Mouse (Mus musculus): ENCODE measurements at regions not wholly inside any gene's neighbourhood (a gene's known extent, or its start where the extent isn't known, plus 50 kb on each side); places are given as distances from the start of the nearest gene placed in this dataset.
A peak's percentile ranks its signal among the peaks of the same experiment; 100 is the strongest.

GRCm38 (mm10) chr14:72865531-72865930 lies 155.7 kb upstream of the Fndc3a start:
- Histone ChIP-seq H3K27me3 (replicated peaks) (no peaks in the 10 kb centered on the region), H3K9ac (ENCODE audit: insufficient read depth, low read depth) (no peak overlapping the region), H3K4me1 (ENCODE audit: control insufficient read depth in 1 of 2, insufficient read depth in 2 of 2) (peaks cover 16 to 49% of the 10 kb centered on the region in 2 experiments; a peak in 3 of 4 replicates), H3K27ac (ENCODE audit: insufficient read depth, low read depth) (peak overlapping the region; percentile 89), H3K36me3 (replicated peaks in 1 of 2; ENCODE audit: control insufficient read depth in 1 of 2, insufficient read depth in 1 of 2, low read length in 1 of 2) (no peaks in the 10 kb centered on the region), H3K4me2 (ENCODE audit: insufficient read depth, low read depth, poor library complexity, severe bottlenecking) (no peak overlapping the region), H3K79me2 (replicated peaks; ENCODE audit: control insufficient read depth, extremely low read depth, insufficient read depth, poor library complexity, severe bottlenecking) (no peaks in the 10 kb centered on the region), H3K9me3 (replicated peaks; ENCODE audit: low read length) (peaks cover 4% of the 10 kb centered on the region), H3K4me3 (replicated peaks in 1 of 3; ENCODE audit: low read depth in 2 of 3, low read length in 2 of 3, poor library complexity in 1 of 3) (no peak overlapping the region)
- dilution Hi-C loops (cut with MboI; ENCODE audit: extremely low pct_ligation_motif_present, extremely low pct_unique_long_range_greater_than_20kb, low sequenced_read_pairs): no loop called here
- in situ Hi-C loops (cut with MboI; ENCODE audit: low pct_ligation_motif_present, low pct_unique_long_range_greater_than_20kb, low sequenced_read_pairs): no loop called here
- no peak for DNase-seq (ENCODE audit: extremely low read depth)
- no peak for TF ChIP-seq JUN (IDR thresholded peaks at IDR 0.05; ENCODE audit: insufficient read depth, low read depth, low read length)
- no peak for TF ChIP-seq TCF12 (IDR thresholded peaks at IDR 0.05; ENCODE audit: low read depth, low read length)
- TF ChIP-seq IRF4 (IDR thresholded peaks at IDR 0.05; ENCODE audit: low read depth, low read length): no peak
- TF ChIP-seq SMC3 (IDR thresholded peaks at IDR 0.05; ENCODE audit: low read depth, low read length): no peak
- TF ChIP-seq ZNF384 (IDR thresholded peaks at IDR 0.05; ENCODE audit: low read depth, low read length): no peak
- TF ChIP-seq ZKSCAN1 (IDR thresholded peaks at IDR 0.05; ENCODE audit: borderline replicate concordance, low read depth, low read length): no peak
- no peak for TF ChIP-seq TBP (conservative IDR thresholded peaks at IDR 0.05; ENCODE audit: low read depth, low read length)
- TF ChIP-seq USF1 (IDR thresholded peaks at IDR 0.05; ENCODE audit: low read depth, low read length): no peak

DNA sequence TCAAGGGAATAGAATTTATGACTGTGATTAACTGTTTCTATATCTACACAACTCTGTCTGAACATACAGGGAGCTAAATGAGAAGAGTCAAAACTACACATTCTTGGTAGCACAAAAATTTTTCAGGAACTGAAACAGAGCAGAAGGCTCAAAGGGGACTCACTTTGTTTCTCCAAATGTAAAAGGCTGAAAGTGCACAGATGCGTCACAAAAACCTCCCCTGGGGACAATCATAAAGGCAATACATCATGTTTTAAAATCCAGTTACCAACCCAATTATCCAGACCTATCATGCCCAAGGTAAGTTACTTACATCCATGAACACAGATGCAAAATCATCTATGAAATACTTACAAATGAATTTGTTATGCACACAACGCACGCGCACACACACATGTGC lies 155.0 kb upstream of the Fndc3a start:
- Histone ChIP-seq H3K79me2 (replicated peaks; ENCODE audit: control insufficient read depth, extremely low read depth, insufficient read depth, poor library complexity, severe bottlenecking) (no peaks in the 10 kb centered on the region), H3K9ac (ENCODE audit: insufficient read depth, low read depth) (peak overlapping the region; percentile 80; the same call in 1 of the 2 replicates), H3K4me2 (ENCODE audit: insufficient read depth, low read depth, poor library complexity, severe bottlenecking) (0 out of 2 replicates have a peak overlapping the region, but pooled peaks have one; percentile 7), H3K4me3 (replicated peaks in 1 of 3; ENCODE audit: low read depth in 2 of 3, low read length in 2 of 3, poor library complexity in 1 of 3) (no peak overlapping the region), H3K9me3 (replicated peaks; ENCODE audit: low read length) (peaks cover 4% of the 10 kb centered on the region), H3K27ac (ENCODE audit: insufficient read depth, low read depth) (peak overlapping the region; percentile 99), H3K4me1 (ENCODE audit: control insufficient read depth in 1 of 2, insufficient read depth in 2 of 2) (peaks cover 16 to 47% of the 10 kb centered on the region in 2 experiments; a peak in 3 of 4 replicates), H3K36me3 (replicated peaks in 1 of 2; ENCODE audit: control insufficient read depth in 1 of 2, insufficient read depth in 1 of 2, low read length in 1 of 2) (no peaks in the 10 kb centered on the region), H3K27me3 (replicated peaks) (no peaks in the 10 kb centered on the region)
- in situ Hi-C loops (cut with MboI; ENCODE audit: low pct_ligation_motif_present, low pct_unique_long_range_greater_than_20kb, low sequenced_read_pairs): loop anchor here (5.0 kb wide), 1 partner anchor 52 kb away; no protein-coding TSS in a partner anchor
- dilution Hi-C loops (cut with MboI; ENCODE audit: extremely low pct_ligation_motif_present, extremely low pct_unique_long_range_greater_than_20kb, low sequenced_read_pairs): no loop called here
- DNase-seq (ENCODE audit: extremely low read depth): peak; percentile 94
- TF ChIP-seq MEF2A (IDR thresholded peaks at IDR 0.05; ENCODE audit: borderline replicate concordance, low read depth, low read length) (peak; percentile 94), NELFE (IDR thresholded peaks at IDR 0.05; ENCODE audit: low read depth, low read length) (no peak), MXI1 (IDR thresholded peaks at IDR 0.05; ENCODE audit: low read depth, low read length) (peak; percentile 74; the same call in 1 of the 2 replicates), CHD2 (IDR thresholded peaks at IDR 0.05; ENCODE audit: low read length) (peak; percentile 81), JUND (conservative IDR thresholded peaks at IDR 0.05; ENCODE audit: low read depth, low read length) (peak; percentile 89), ZKSCAN1 (IDR thresholded peaks at IDR 0.05; ENCODE audit: borderline replicate concordance, low read depth, low read length) (no peak), USF2 (conservative IDR thresholded peaks at IDR 0.05; ENCODE audit: low read depth, low read length) (no peak; the same call in 1 of the 2 replicates), E2F4 (IDR thresholded peaks at IDR 0.05; ENCODE audit: insufficient replicate concordance, low read depth, low read length) (0 out of 2 replicates have a peak, but pooled peaks have one; percentile 51), HCFC1 (IDR thresholded peaks at IDR 0.05; ENCODE audit: low read depth, low read length) (peak; percentile 47; the same call in 1 of the 2 replicates), MAFK (IDR thresholded peaks at IDR 0.05; ENCODE audit: insufficient replicate concordance, low read length) (peak; percentile 68; the same call in 1 of the 2 replicates), ELF1 (IDR thresholded peaks at IDR 0.05; ENCODE audit: low read depth, low read length) (peak; percentile 24; the same call in 1 of the 2 replicates), IRF4 (IDR thresholded peaks at IDR 0.05; ENCODE audit: low read depth, low read length) (peak; percentile 98), ETS1 (conservative IDR thresholded peaks at IDR 0.05; ENCODE audit: low read depth, low read length) (peak; percentile 93), GABPA (IDR thresholded peaks at IDR 0.05; ENCODE audit: insufficient replicate concordance, low read depth, low read length) (no peak; the same call in 1 of the 2 replicates), TCF12 (IDR thresholded peaks at IDR 0.05; ENCODE audit: low read depth, low read length) (peak; percentile 93), NRF1 (IDR thresholded peaks at IDR 0.05; ENCODE audit: low read depth, low read length) (0 out of 2 replicates have a peak, but pooled peaks have one; percentile 47), SMC3 (IDR thresholded peaks at IDR 0.05; ENCODE audit: low read depth, low read length) (peak; percentile 27; the same call in 1 of the 2 replicates), UBTF (IDR thresholded peaks at IDR 0.05; ENCODE audit: low read depth, low read length) (no peak), SIN3A (IDR thresholded peaks at IDR 0.05; ENCODE audit: low read length) (peak; percentile 63; the same call in 1 of the 2 replicates), MAZ (IDR thresholded peaks at IDR 0.05; ENCODE audit: low read depth, low read length) (peak; percentile 89), POLR2A (IDR thresholded peaks at IDR 0.05; ENCODE audit: low read depth, low read length) (no peak; the same call in 1 of the 2 replicates), ZMIZ1 (IDR thresholded peaks at IDR 0.05; ENCODE audit: low read depth, low read length) (no peak), PAX5 (IDR thresholded peaks at IDR 0.05; ENCODE audit: low read length) (no peak), MYC (IDR thresholded peaks at IDR 0.05; ENCODE audit: low read depth, low read length) (peak; percentile 83), USF1 (IDR thresholded peaks at IDR 0.05; ENCODE audit: low read depth, low read length) (no peak), RAD21 (IDR thresholded peaks at IDR 0.05; ENCODE audit: low read depth, low read length) (peak; percentile 25), MAX (IDR thresholded peaks at IDR 0.05; ENCODE audit: low read length) (peak; percentile 54; the same call in 1 of the 2 replicates), KAT2A (IDR thresholded peaks at IDR 0.05; ENCODE audit: insufficient replicate concordance, low read length) (peak; percentile 74; the same call in 1 of the 2 replicates)
